Mouse (Mus musculus) urinary bladder, postnatal 4 days (tissue): ENCODE results near the gene Ly9.

ENCODE experiments used
- DNase-seq, 2 experiments: peaks; one replicate each; pipeline ENCODE4 v3.0.0; 2021 to 2022; ENCODE audit warnings: low spot score in 2 of 2

Gene Ly9

GRCm38 (mm10) chr1:171607176-171607575 lies at the start of gene Ly9:
Ly9 (minus strand) TSS chr1:171607410.
- no peak for DNase-seq

- no peak for DNase-seq
These were observed 45.5 kb upstream of the Ly9 start, which contains the start of gene Slamf7 for GRCm38 (mm10) chr1:171652734-171653133. Slamf7 (minus strand) TSS chr1:171653035.

GRCm38 (mm10) chr1:171648840-171649239 lies 41.6 kb upstream of the Ly9 start:
- DNase-seq, result no peak

DNA sequence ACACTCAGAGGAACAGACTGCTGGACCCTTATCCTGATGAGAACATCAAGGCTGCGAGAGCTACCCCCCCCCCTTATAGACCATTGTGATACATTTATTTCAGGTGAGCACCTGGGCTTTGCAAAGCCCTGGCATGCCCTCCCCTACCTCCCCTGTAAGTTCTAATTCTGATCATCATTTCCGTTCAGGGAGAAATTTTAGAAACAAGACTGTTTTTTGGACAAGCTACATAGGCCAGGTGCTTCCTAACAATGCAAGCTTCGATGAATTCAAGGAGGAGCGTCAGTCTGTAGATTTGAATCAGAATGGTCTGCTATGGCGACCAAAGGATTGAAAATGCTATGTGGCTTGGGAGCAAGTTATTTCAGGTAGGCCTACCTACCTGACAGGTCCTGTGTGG lies 40.5 kb upstream of the Ly9 start:
- no peak for DNase-seq

DNA sequence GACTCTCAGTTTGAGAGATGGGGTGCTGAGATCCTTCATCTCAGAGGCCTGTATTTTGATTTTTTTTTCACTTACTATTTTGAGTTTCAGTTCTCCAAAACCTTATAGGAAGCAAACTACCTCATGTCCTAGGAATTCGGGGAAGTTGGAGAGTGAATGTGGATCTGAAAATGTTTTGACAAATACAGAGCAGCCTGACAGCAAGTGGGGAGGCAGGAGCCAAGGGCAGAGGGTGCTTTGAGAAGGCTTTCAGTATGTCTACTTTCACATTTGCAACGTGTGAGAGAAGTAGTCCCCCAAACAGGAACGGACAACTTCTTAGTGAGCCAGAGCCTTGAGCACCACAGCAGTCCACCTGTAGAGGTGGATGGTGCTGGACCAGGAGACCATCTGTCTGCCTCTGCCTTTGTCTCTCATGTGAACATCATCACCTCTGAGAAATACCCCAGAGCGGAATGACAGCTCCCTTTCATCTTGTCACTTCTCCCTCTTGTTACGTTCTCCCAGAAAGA lies 39.3 kb upstream of the Ly9 start:
- no peak for DNase-seq

DNA sequence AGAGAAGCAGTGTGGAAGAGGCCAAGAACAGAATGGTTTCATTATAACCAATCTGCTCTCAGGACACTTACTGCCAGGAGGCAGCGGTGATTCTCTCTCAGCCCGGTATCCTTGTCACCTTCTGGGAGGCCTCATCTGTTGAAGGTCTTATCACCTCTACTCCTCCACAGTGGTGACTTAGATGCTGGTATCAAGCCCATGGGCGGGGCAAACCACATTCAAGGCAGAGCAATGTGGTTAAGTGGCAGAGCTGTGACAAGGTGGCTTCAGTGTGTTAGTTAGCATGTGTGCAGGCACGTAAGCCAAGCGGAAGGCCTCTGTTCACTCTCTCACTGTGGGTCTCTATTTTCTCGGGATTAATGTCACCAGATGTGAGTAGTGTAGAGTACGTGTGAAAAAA lies 36.4 kb upstream of the Ly9 start:
- DNase-seq, result no peak

DNA sequence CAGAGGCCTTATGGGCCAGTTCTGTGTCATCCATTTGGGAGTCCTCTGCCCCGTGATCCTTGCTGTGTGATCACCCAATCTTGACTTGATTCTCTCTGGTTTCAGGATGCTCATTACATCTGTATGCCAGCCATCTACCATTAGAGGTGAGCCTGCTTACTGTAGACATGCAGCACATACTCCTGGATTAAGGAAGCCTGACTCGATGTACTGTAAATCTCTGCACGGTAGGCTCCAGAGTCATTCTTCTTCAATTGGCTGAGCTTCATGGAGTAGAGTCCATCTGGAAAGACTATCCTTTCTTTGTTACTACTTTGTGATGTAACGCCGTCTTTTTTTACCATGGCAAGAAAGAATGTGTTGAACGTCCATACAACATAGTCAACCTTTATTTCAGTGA lies 33.6 kb upstream of the Ly9 start:
- DNase-seq, result no peak

- DNase-seq, result no peak
These were observed 31.5 kb upstream of the Ly9 start for GRCm38 (mm10) chr1:171638686-171639085.

DNA sequence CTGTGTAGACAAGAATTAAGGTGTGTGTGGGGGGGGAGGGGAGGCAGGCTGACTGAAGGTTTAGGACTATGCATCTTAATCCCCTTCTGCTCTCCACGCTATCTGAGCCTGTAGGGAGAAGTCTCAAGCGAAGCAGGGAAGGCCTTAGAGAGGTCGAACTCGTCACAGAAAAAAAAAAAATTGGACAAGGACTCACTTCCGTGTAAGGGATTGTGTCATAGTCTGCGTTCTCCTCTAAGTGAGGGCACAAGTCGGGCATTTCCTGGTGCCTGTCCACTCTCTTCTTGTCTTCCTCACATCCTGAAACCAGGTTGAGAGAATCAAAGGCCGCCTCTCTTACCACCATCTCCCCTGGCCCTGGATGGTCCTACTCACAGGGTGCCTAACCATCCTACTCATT lies 29.9 kb upstream of the Ly9 start:
- DNase-seq, result no peak

DNA sequence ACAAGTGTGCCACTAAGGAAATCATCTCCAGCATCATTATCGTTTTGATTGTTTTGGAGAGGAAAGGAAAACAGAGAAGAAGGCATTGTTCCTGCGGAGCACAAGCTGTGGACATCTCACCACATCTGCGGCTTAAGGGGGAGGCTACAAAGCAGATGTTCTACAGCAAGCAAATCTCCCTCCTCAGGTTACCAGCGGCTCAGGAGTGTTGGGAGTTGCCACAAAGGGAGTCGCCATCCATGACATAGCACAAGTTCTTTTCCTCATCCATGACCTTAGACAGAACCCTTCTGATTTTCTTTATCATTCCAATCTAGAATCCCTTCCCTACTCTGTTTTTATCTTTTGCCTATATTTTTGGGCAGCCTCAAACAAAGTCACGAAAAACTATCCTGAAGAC lies 28.5 kb upstream of the Ly9 start:
- DNase-seq, result no peak

GRCm38 (mm10) chr1:171631447-171631846 lies 24.2 kb upstream of the Ly9 start:
- DNase-seq, result no peak

DNA sequence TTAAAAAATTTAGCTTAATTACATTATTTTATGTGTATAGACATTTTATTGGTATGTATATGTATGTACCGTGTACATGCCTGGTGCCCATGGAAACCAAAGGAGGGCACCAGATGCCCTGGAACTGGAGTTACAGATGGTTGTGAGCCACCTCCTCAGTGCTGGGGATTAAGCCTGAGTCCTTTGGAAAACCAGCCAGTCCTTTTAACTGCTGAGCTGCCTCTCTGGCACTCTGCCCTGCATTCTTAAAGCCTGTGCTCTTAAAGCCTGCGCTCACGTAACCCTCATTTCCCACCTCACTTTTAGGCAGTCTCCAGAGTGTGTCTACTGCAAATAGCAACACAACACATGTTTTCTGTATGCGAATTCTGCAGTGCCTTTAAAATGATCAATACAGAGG lies 23.7 kb upstream of the Ly9 start:
- DNase-seq, result no peak

DNA sequence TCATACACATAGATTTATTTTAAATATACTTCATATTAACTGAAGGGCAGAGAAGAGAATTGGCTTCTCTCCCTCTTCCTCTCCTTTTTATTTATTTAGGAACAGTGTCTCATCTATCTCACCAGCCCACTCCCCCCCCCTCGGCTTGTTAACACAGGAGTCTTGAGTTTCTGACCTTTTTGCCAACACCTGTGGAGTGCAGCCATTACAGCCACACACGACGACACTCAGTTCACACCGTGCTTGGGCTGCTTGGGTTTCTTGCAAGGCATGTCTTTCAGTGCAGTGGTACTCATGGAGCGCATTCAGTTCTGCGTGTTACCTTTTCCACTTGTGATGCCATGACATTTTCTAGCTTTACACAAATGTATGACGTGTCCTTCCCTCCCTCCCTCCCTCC lies 22.8 kb upstream of the Ly9 start:
- no peak for DNase-seq

- DNase-seq, result no peak
These were observed 22.0 kb upstream of the Ly9 start for GRCm38 (mm10) chr1:171629168-171629567.

GRCm38 (mm10) chr1:171627801-171628200 lies 20.6 kb upstream of the Ly9 start:
- DNase-seq, result no peak

GRCm38 (mm10) chr1:171620091-171620490 lies 12.9 kb upstream of the Ly9 start:
- no peak for DNase-seq

GRCm38 (mm10) chr1:171619645-171620044 lies 12.4 kb upstream of the Ly9 start:
- no peak for DNase-seq

- DNase-seq, result no peak
These were observed 11.8 kb upstream of the Ly9 start for GRCm38 (mm10) chr1:171619001-171619400.

GRCm38 (mm10) chr1:171616881-171617515 lies 9.8 kb upstream of the Ly9 start:
- no peak for DNase-seq

DNA sequence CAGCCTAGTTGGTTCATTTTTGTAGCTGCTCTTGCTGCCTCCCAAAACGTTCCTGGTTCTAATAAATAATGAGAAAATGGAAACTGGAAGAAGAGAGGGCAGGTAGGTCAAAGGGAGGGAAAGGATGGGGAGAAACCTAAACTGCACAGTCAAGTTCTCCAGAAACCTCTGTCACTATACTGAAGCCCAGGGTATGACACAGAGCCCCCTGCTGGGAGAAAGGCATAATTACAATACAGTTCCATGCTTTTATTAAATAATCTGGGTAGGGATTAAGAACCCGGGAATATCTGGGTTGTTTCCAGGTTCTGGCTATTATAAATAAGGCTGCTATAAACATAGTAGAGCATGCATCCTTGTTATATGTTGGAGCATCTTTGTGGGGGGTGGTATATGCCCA lies 6.8 kb upstream of the Ly9 start:
- no peak for DNase-seq

DNA sequence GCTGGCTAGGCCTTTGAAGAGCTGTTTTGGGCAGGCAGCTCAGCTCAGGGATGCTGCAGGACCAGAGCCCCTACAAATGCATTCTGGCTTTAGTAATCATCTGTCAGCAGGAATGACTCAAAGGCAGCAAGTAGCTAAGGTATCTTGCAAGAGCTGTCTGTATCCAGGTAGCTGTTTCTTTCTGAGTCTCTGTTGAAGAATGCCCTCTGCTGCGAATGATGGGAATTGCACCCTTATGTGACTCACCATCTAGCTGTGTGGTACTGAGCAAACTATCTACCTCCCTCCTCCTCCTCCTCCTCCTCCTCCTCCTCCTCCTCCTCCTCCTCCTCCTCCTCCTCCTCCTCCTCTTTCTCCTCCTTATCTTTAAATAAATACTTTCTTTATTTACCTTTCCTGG lies 3.6 kb upstream of the Ly9 start:
- DNase-seq, result no peak

DNA sequence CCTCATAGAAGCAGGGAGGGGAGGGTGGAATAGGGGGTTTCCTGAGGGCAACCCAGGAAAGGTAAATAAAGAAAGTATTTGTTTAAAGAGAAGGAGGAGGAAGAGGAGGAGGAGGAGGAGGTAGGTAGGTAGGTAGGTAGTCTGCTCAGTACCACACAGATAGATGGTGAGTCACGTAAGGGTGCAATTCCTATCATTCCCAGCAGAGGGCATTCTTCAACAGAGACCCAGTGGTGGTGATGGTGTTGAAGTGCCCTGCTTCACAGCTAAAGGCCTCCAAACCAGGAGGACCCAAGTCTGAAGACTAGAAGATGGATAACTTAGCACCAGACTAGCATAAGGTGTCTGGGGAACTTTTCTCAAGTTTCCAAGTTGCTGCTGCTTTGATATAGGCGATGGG lies 2.8 kb upstream of the Ly9 start:
- no peak for DNase-seq

GRCm38 (mm10) chr1:171606656-171607055 lies 554 bp downstream of the Ly9 start:
- no peak for DNase-seq

DNA sequence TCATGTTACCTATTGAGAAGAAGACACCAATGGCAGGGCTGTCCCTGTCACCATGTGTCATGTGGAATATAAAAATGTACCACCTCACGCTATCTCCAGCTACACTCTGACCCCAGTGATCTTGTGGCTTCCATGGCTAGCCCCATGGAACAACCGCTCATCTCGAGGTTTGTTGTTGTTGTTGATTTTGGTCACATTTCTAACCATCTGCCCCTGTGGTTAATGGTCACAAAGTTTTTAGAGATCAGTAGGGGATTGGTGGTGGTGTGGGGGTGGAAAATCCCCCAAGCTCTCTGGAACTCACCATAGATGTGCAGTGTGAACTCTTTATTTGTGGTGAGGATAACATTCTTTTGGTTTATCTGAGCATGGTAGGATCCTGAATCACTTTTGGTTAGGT lies 2.5 kb downstream of the Ly9 start:
- no peak for DNase-seq
